Mouse (Mus musculus): ENCODE measurements around the gene Rab2b. TPM values are rescaled to one million over a fixed set of nuclear protein-coding genes. Genes with fewer than 3 reads are reported as not detected.
"Not testable (repeated sequence)": the region's sequence is repeated elsewhere in the genome, so short reads cannot be mapped to it uniquely, and the experiment has no call there.

Rab2b gene
- polyA plus RNA-seq, 1 experiment from 2014 or later = 24.8 TPM

GRCm38 (mm10) chr14:52315283-52315780, 36.0 kb upstream of the Rab2b start:
- WGBS = 5% methylated on average over 17 of the region's 17 CpGs

GRCm38 (mm10) chr14:52314808-52315150, 35.4 kb upstream of the Rab2b start:
- ATAC-seq (ENCODE audit: insufficient number of reproducible peaks, low FRiP score, low TSS enrichment, low read depth) (no peak), DNase-seq (ENCODE audit: low spot score) (no peak)
- H3K4me3 ChIP-seq (ENCODE audit: low read depth, low read length) = peak overlapping the region; percentile 77
- H3K4me2 ChIP-seq (ENCODE audit: low read depth, severe bottlenecking) = peak overlapping the region; percentile 89
- WGBS = 44% methylated on average over 8 of the region's 8 CpGs
- peaks cover 22% of the 10 kb centered on the region for H3K36me3 ChIP-seq (ENCODE audit: control insufficient read depth, insufficient read depth, low read length)
- no peaks in the 10 kb centered on the region for H3K27me3 ChIP-seq (ENCODE audit: control insufficient read depth, insufficient read depth, low read length)
- peaks cover 6% of the 10 kb centered on the region; the same call in 1 of the 2 replicates for H3K9me3 ChIP-seq (ENCODE audit: control insufficient read depth, low read length)
- H3K27ac ChIP-seq (replicated peaks; ENCODE audit: low read depth, low read length) = no peak overlapping the region
- peak overlapping the region; percentile 94; the same call in 1 of the 2 replicates for H3K9ac ChIP-seq (ENCODE audit: low read length)
- peaks cover 9% of the 10 kb centered on the region for H3K4me1 ChIP-seq (ENCODE audit: control insufficient read depth, insufficient read depth, low read length)

More at GRCm38 (mm10) chr14:52315283-52315780, 36.0 kb upstream of the Rab2b start:
- Histone ChIP-seq H3K27me3 (ENCODE audit: control insufficient read depth, insufficient read depth, low read length) (no peaks in the 10 kb centered on the region), H3K36me3 (ENCODE audit: control insufficient read depth, insufficient read depth, low read length) (peaks cover 22% of the 10 kb centered on the region), H3K4me2 (ENCODE audit: low read depth, severe bottlenecking) (peak overlapping the region; percentile 89), H3K4me3 (ENCODE audit: low read depth, low read length) (peak overlapping the region; percentile 77), H3K9me3 (ENCODE audit: control insufficient read depth, low read length) (peaks cover 6% of the 10 kb centered on the region; the same call in 1 of the 2 replicates), H3K4me1 (ENCODE audit: control insufficient read depth, insufficient read depth, low read length) (peaks cover 9% of the 10 kb centered on the region), H3K9ac (ENCODE audit: low read length) (peak overlapping the region; percentile 94), H3K27ac (replicated peaks; ENCODE audit: low read depth, low read length) (peak overlapping the region; percentile 89; the same call in 1 of the 2 replicates)
- ATAC-seq (ENCODE audit: insufficient number of reproducible peaks, low FRiP score, low TSS enrichment, low read depth) (peak; percentile 8; the same call in 1 of the 2 replicates), DNase-seq (ENCODE audit: low spot score) (peak; percentile 38)

DNA sequence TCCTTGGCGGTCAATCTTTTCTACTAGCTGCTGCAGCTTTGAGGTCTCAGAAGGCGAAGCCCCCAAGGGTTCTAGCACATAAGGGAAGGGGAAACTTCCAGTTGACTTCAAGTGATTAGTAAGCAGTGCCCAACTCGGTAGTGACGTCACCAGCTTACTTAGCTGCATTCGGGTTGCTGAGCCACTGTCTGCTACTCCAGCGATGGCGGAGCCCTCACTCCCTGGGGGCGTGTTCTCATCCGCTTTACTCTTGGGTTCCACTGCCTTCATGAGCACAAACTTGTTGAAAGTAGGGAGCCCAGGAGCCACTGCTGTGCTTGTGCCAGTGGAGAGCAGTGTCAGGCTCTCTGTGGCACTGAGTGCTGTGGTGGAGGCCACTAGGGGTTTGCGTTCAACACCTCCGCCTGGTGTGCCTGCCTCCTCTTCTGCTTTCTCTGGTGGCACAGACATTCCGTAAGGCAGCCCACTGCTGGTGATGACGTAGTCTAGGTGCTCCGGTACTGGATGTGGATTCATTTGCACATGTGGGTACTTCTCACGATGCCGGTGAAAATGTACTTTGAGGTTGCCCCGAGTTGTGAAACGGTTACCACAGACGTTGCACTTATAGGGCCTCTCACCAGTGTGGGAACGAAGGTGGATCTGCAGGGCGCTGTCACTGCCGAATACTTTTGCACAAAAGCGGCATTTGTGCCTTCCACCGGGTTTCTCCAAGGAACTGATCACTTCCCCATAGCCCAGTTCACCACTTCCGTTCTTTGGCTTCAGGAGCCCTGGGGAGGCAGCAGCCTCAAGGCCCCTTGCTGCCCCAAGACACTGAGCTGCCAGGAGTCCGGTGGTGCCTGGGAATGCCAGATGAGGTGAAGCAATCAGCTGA, 34.8 kb upstream of the Rab2b start:
- peaks cover 22% of the 10 kb centered on the region for H3K36me3 ChIP-seq (ENCODE audit: control insufficient read depth, insufficient read depth, low read length)
- peaks cover 6% of the 10 kb centered on the region; the same call in 1 of the 2 replicates for H3K9me3 ChIP-seq (ENCODE audit: control insufficient read depth, low read length)
- ATAC-seq (ENCODE audit: insufficient number of reproducible peaks, low FRiP score, low TSS enrichment, low read depth) = no peak
- DNase-seq (ENCODE audit: low spot score) = no peak
- peaks cover 9% of the 10 kb centered on the region for H3K4me1 ChIP-seq (ENCODE audit: control insufficient read depth, insufficient read depth, low read length)
- peak overlapping the region; percentile 89; the same call in 1 of the 2 replicates for H3K4me2 ChIP-seq (ENCODE audit: low read depth, severe bottlenecking)
- no peaks in the 10 kb centered on the region for H3K27me3 ChIP-seq (ENCODE audit: control insufficient read depth, insufficient read depth, low read length)
- H3K4me3 ChIP-seq (ENCODE audit: low read depth, low read length) = peak overlapping the region; percentile 77; the same call in 1 of the 2 replicates
- H3K9ac ChIP-seq (ENCODE audit: low read length) = no peak overlapping the region
- H3K27ac ChIP-seq (replicated peaks; ENCODE audit: low read depth, low read length) = no peak overlapping the region
- 86% methylated on average over 26 of the region's 26 CpGs for WGBS

- DNase-seq (ENCODE audit: low spot score) = no peak
- H3K4me3 ChIP-seq (ENCODE audit: low read depth, low read length) = no peak overlapping the region
- H3K36me3 ChIP-seq (ENCODE audit: control insufficient read depth, insufficient read depth, low read length) = peaks cover 22% of the 10 kb centered on the region
- whole genome bisulfite sequencing = 96% methylated on average over 2 of the region's 2 CpGs
- no peak for ATAC-seq (ENCODE audit: insufficient number of reproducible peaks, low FRiP score, low TSS enrichment, low read depth)
- no peak overlapping the region for H3K4me2 ChIP-seq (ENCODE audit: low read depth, severe bottlenecking)
- no peak overlapping the region for H3K9ac ChIP-seq (ENCODE audit: low read length)
- no peaks in the 10 kb centered on the region for H3K27me3 ChIP-seq (ENCODE audit: control insufficient read depth, insufficient read depth, low read length)
- peaks cover 9% of the 10 kb centered on the region for H3K4me1 ChIP-seq (ENCODE audit: control insufficient read depth, insufficient read depth, low read length)
- peaks cover 6% of the 10 kb centered on the region; the same call in 1 of the 2 replicates for H3K9me3 ChIP-seq (ENCODE audit: control insufficient read depth, low read length)
- no peak overlapping the region for H3K27ac ChIP-seq (replicated peaks; ENCODE audit: low read depth, low read length)
These were observed 31.6 kb upstream of the Rab2b start for GRCm38 (mm10) chr14:52310906-52311305.

- 96% methylated on average over 5 of the region's 6 CpGs for WGBS
- not testable (repeated sequence) for H3K4me3 ChIP-seq (ENCODE audit: low read depth, low read length); H3K27ac ChIP-seq (replicated peaks; ENCODE audit: low read depth, low read length); ATAC-seq (ENCODE audit: insufficient number of reproducible peaks, low FRiP score, low TSS enrichment, low read depth); H3K4me2 ChIP-seq (ENCODE audit: low read depth, severe bottlenecking); H3K27me3 ChIP-seq (ENCODE audit: control insufficient read depth, insufficient read depth, low read length); DNase-seq (ENCODE audit: low spot score); H3K9me3 ChIP-seq (ENCODE audit: control insufficient read depth, low read length); H3K4me1 ChIP-seq (ENCODE audit: control insufficient read depth, insufficient read depth, low read length); H3K9ac ChIP-seq (ENCODE audit: low read length)
- peaks cover 22% of the 10 kb centered on the region for H3K36me3 ChIP-seq (ENCODE audit: control insufficient read depth, insufficient read depth, low read length)
These were observed 31.0 kb upstream of the Rab2b start for GRCm38 (mm10) chr14:52310343-52310742.

- no peak overlapping the region for H3K27ac ChIP-seq (replicated peaks; ENCODE audit: low read depth, low read length)
- 97% methylated on average over 2 of the region's 2 CpGs for WGBS
- ATAC-seq (ENCODE audit: insufficient number of reproducible peaks, low FRiP score, low TSS enrichment, low read depth) = no peak
These were observed 26.8 kb upstream of the Rab2b start for GRCm38 (mm10) chr14:52306100-52306499.

DNA sequence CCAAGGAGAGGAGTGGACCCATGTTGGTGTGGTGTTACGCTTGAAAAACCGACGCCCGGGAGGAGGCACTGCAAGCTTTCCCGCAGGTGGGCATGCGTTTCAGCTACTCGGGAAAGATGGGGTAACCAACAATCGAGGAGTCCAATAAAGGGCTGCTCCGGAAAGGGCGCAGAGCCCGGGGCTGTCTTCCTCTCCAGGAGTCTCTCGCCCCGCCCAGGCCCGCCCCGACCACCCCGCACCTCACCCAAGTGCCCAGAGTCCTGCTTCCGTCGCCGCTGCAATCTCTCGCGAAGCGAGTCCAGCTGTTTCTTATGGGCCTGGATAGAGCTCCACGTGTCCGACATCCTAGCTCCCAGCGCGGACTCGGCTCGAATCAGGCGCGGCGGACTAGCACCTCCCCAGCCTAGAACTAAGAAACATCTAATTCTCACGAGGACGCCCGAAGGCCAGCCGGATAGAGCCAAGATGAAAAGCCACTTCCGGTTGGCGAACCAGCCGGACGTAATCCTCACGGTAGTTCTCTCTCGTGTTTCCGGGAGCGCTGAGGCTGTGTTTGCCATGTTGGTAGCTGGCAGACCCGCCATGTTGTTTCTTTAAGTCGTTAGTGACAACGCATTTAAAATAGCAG, 25.4 kb upstream of the Rab2b start, which contains the start of gene Mettl3:
Gene Mettl3 (minus strand): TSS at position 485 of the 628 bp plus-strand sequence.
- peak within 1 kb of the TSS; percentile 48 for H3K4me3 ChIP-seq (ENCODE audit: low read depth, low read length)
- peak within 1 kb of the TSS; percentile 51 for H3K4me2 ChIP-seq (ENCODE audit: low read depth, severe bottlenecking)
- DNase-seq (ENCODE audit: low spot score) (peak; percentile 92), ATAC-seq (ENCODE audit: insufficient number of reproducible peaks, low FRiP score, low TSS enrichment, low read depth) (peak; percentile 95)
- H3K27ac ChIP-seq (replicated peaks; ENCODE audit: low read depth, low read length) = peak within 1 kb of the TSS; percentile 59
- H3K27me3 ChIP-seq (ENCODE audit: control insufficient read depth, insufficient read depth, low read length) = no peaks in the 10 kb centered on the region
- H3K4me1 ChIP-seq (ENCODE audit: control insufficient read depth, insufficient read depth, low read length) = no peaks in the 10 kb centered on the region
- H3K36me3 ChIP-seq (ENCODE audit: control insufficient read depth, insufficient read depth, low read length) = peaks cover 1% of the 10 kb centered on the region
- H3K9ac ChIP-seq (ENCODE audit: low read length) = peak within 1 kb of the TSS; percentile 49
- no peaks in the 10 kb centered on the region for H3K9me3 ChIP-seq (ENCODE audit: control insufficient read depth, low read length)
- under 1% methylated on average over 45 of the region's 46 CpGs for WGBS

More at GRCm38 (mm10) chr14:52306100-52306499, 26.8 kb upstream of the Rab2b start:
- H3K4me1 ChIP-seq (ENCODE audit: control insufficient read depth, insufficient read depth, low read length) = no peaks in the 10 kb centered on the region
- no peak overlapping the region for H3K4me2 ChIP-seq (ENCODE audit: low read depth, severe bottlenecking)
- no peak overlapping the region for H3K9ac ChIP-seq (ENCODE audit: low read length)
- no peak for DNase-seq (ENCODE audit: low spot score)
- no peaks in the 10 kb centered on the region; the same call in 1 of the 2 replicates for H3K9me3 ChIP-seq (ENCODE audit: control insufficient read depth, low read length)
- H3K27me3 ChIP-seq (ENCODE audit: control insufficient read depth, insufficient read depth, low read length) = no peaks in the 10 kb centered on the region
- no peak overlapping the region for H3K4me3 ChIP-seq (ENCODE audit: low read depth, low read length)
- no peaks in the 10 kb centered on the region; the same call in 1 of the 2 replicates for H3K36me3 ChIP-seq (ENCODE audit: control insufficient read depth, insufficient read depth, low read length)

GRCm38 (mm10) chr14:52303517-52303916, 24.2 kb upstream of the Rab2b start:
- not testable (repeated sequence) for H3K4me1 ChIP-seq (ENCODE audit: control insufficient read depth, insufficient read depth, low read length); DNase-seq (ENCODE audit: low spot score); H3K27ac ChIP-seq (replicated peaks; ENCODE audit: low read depth, low read length); H3K9ac ChIP-seq (ENCODE audit: low read length); H3K9me3 ChIP-seq (ENCODE audit: control insufficient read depth, low read length); H3K4me2 ChIP-seq (ENCODE audit: low read depth, severe bottlenecking); H3K27me3 ChIP-seq (ENCODE audit: control insufficient read depth, insufficient read depth, low read length); ATAC-seq (ENCODE audit: insufficient number of reproducible peaks, low FRiP score, low TSS enrichment, low read depth); H3K4me3 ChIP-seq (ENCODE audit: low read depth, low read length); H3K36me3 ChIP-seq (ENCODE audit: control insufficient read depth, insufficient read depth, low read length)
- 93% methylated on average over 3 of the region's 3 CpGs for WGBS
